In the genomic region with DNA sequence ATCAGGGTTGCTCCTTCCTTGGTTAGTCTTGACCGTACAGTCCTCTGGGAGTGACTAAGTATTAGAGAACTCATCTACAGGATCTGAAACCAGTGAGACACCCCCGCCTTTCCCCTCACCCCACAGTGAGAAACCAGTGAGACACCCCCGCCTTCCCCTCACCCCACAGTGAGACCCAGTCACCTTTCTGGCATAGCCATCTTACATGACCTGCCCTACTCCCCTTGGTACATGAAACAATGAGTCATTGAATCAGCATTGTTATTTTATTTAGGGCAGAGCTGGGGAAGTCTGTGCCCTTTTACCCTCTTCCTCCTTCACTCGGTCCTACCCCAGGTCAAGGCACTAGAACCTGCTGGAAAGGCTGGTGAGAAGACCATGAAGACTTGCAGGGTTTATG, we compare ENCODE assay signal across 11 mouse cellular contexts.
"Had no signal": no experiment of that assay in that cellular context is flagged by ENCODE, and none has a peak within 500 bp of the region (broad histone marks: within the 10 kb centered on the region; RNA-seq: fewer than 3 reads in every experiment).

No protein-coding gene starts in this region.

- ATAC-seq: intestine, embryonic 15.5 days; lung, postnatal 0 days; midbrain, embryonic 15.5 days had no signal

- DNase-seq: kidney, adult 18-20 months; kidney, postnatal 25 days; layer of hippocampus, adult 9-11 months; liver; lung, adult 2 months; lung, postnatal 4 days; right cerebral cortex, postnatal 14 days; thymus, postnatal 36 days had no signal
